Mouse (Mus musculus) hindbrain, embryonic 10.5 days (tissue): ENCODE results near the gene Lmf2. TPM values are rescaled to one million over a fixed set of nuclear protein-coding genes. Genes with fewer than 3 reads are reported as not detected.
A peak's percentile ranks its signal among the peaks of the same experiment; 100 is the strongest.

Experiments used
- DNase-seq: peaks from one replicate; pipeline ENCODE4 v3.0.0-alpha.2; 2017; ENCODE audit warnings: low spot score
- H3K27ac ChIP-seq: fragments of 300-500 bp; sonication (generic); 2 replicates; pipeline ENCODE4 v1.5.1; 2016; ENCODE audit warnings: mild to moderate bottlenecking, moderate library complexity
- H3K27me3 ChIP-seq: fragments of 300-500 bp; sonication (generic); 2 replicates; pipeline ENCODE4 v1.6.1; 2016; ENCODE audit warnings: mild to moderate bottlenecking; ENCODE audit not compliant: poor library complexity, insufficient read depth, severe bottlenecking
- H3K36me3 ChIP-seq: fragments of 300-500 bp; sonication (generic); 2 replicates; pipeline ENCODE4 v1.6.1; 2016; ENCODE audit warnings: mild to moderate bottlenecking, moderate library complexity
- H3K4me1 ChIP-seq: fragments of 300-500 bp; sonication (generic); replicated peaks from 2 replicates; pipeline ENCODE4 v1.6.1; 2016; ENCODE audit warnings: mild to moderate bottlenecking
- H3K4me3 ChIP-seq: fragments of 300-500 bp; sonication (generic); 2 replicates; pipeline ENCODE4 v1.5.1; 2016; ENCODE audit warnings: mild to moderate bottlenecking, moderate library complexity
- H3K9me3 ChIP-seq: fragments of 300-500 bp; sonication (generic); 2 replicates; pipeline ENCODE4 v1.6.1; 2016; ENCODE audit warnings: mild to moderate bottlenecking, moderate library complexity
- WGBS: fragments of 180-500 bp; shearing (Covaris S2); methylation state at CpG from one replicate; pipeline ENCODE4 v1.1.7; 2016; 5-methylcytosine and 5-hydroxymethylcytosine counted together
- polyA plus RNA-seq: library from polyadenylated mRNA; unstranded; fragments of >200 nt; fragmentation: Nextera tagmentation; extraction: Ambion mirVana; gene quantifications from 2 replicates; pipeline ENCODE4 v1.2.1, GENCODE M21; 2016

Lmf2 gene
- polyA plus RNA-seq, 1 experiment from 2014 or later = 52.0 TPM

- H3K4me1 ChIP-seq = peaks cover 32% of the 10 kb centered on the region
- DNase-seq = no peak
- no peaks in the 10 kb centered on the region for H3K27me3 ChIP-seq
- 94% methylated on average over 3 of the region's 3 CpGs for WGBS
- H3K36me3 ChIP-seq = peaks cover 64% of the 10 kb centered on the region
- no peak overlapping the region for H3K4me3 ChIP-seq
- H3K9me3 ChIP-seq = no peaks in the 10 kb centered on the region
- H3K27ac ChIP-seq = no peak overlapping the region
Observed at GRCm38 (mm10) chr15:89358784-89359183, 3.3 kb upstream of the Lmf2 start.

DNA sequence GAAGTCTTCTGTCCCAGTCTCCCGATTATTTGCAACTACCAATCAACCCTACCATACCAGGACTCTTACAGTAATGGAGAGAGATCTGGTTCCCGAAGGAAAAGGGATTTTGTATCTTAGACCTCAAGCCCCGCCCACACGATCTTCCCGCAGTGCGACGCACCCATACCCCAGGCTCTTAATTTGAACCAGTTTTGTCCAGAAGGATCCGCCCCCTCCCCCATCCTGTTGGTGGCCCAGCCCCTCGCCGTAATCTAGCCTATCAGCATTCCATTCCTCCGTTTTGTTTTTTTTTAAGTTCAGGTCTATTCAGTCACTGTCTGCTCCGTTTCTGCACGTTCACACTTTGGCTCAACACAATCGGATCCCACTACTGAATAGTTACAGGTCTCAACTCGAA, 913 bp upstream of the Lmf2 start:
- WGBS = under 1% methylated on average over 15 of the region's 15 CpGs
- Histone ChIP-seq H3K36me3 (peaks cover 64% of the 10 kb centered on the region), H3K4me3 (peak overlapping the region; percentile 89), H3K4me1 (peaks cover 34% of the 10 kb centered on the region), H3K27me3 (no peaks in the 10 kb centered on the region), H3K27ac (peak overlapping the region; percentile 95), H3K9me3 (no peaks in the 10 kb centered on the region)
- DNase-seq = peak; percentile 90

GRCm38 (mm10) chr15:89354455-89354854, 1.0 kb downstream of the Lmf2 start:
- no peaks in the 10 kb centered on the region for H3K27me3 ChIP-seq
- H3K9me3 ChIP-seq = no peaks in the 10 kb centered on the region
- H3K4me3 ChIP-seq = peak overlapping the region; percentile 89
- 88% methylated on average over 7 of the region's 7 CpGs for WGBS
- peaks cover 34% of the 10 kb centered on the region for H3K4me1 ChIP-seq
- no peak for DNase-seq
- peaks cover 63% of the 10 kb centered on the region for H3K36me3 ChIP-seq
- peak overlapping the region; percentile 95 for H3K27ac ChIP-seq

- no peak for DNase-seq
- Histone ChIP-seq H3K27ac (no peak overlapping the region), H3K4me1 (peaks cover 34% of the 10 kb centered on the region), H3K9me3 (no peaks in the 10 kb centered on the region), H3K36me3 (peaks cover 59% of the 10 kb centered on the region), H3K27me3 (no peaks in the 10 kb centered on the region), H3K4me3 (peak overlapping the region; percentile 89)
- WGBS = 94% methylated on average over 16 of the region's 16 CpGs
Observed at GRCm38 (mm10) chr15:89353837-89354236, 1.6 kb downstream of the Lmf2 start.

DNA sequence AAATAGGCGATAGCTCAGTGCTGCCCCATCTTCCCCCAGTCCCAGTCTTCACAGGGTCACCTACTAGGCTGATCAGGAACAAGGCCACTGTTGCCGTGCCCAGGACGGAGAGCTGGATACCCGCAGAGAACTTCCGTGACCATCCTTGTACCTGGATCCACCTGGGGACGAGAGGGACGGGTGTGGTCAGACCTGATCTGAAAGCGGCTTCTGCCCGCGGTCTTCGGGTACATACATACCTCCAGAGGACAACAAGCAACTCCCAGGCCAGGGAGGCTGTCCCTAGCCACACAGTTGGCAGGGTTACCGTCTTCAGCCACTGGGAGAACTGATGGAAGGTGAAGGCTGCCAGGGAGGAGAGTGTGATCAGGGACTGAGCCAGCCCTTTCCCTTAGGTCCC, 2.7 kb downstream of the Lmf2 start:
- DNase-seq = no peak
- WGBS = 94% methylated on average over 12 of the region's 12 CpGs
- Histone ChIP-seq H3K4me3 (no peak overlapping the region), H3K27ac (no peak overlapping the region), H3K27me3 (no peaks in the 10 kb centered on the region), H3K9me3 (no peaks in the 10 kb centered on the region), H3K36me3 (peaks cover 49% of the 10 kb centered on the region), H3K4me1 (peaks cover 28% of the 10 kb centered on the region)

DNA sequence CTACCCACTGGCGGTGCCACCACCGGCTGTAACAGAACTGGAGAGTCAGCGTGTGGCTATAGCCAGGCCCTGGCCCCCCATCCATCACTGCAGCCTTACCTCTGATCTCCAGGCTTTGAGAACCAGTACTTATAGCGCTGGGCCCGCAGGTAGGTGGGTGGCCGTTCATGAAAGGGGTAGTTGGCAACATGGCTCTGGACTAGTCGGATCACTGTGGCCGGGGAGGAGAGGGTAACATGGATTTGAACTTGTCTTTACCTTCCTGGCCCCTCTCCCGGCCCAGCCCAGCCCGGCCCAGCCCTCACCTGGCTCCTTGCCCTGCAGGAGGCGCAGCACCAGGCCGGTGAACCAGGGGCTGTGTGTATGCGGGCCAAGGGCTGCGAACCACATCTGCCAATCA, 3.4 kb downstream of the Lmf2 start:
- WGBS = 95% methylated on average over 14 of the region's 14 CpGs
- no peaks in the 10 kb centered on the region for H3K27me3 ChIP-seq
- H3K36me3 ChIP-seq = peaks cover 44% of the 10 kb centered on the region
- H3K9me3 ChIP-seq = no peaks in the 10 kb centered on the region
- DNase-seq = no peak
- no peak overlapping the region for H3K4me3 ChIP-seq
- no peak overlapping the region for H3K27ac ChIP-seq
- peaks cover 24% of the 10 kb centered on the region for H3K4me1 ChIP-seq

GRCm38 (mm10) chr15:89351302-89351701, 4.2 kb downstream of the Lmf2 start:
- peaks cover 17% of the 10 kb centered on the region for H3K4me1 ChIP-seq
- H3K9me3 ChIP-seq = no peaks in the 10 kb centered on the region
- DNase-seq = no peak
- WGBS = 92% methylated on average over 15 of the region's 15 CpGs
- no peaks in the 10 kb centered on the region for H3K27me3 ChIP-seq
- H3K36me3 ChIP-seq = peaks cover 44% of the 10 kb centered on the region
- H3K27ac ChIP-seq = no peak overlapping the region
- H3K4me3 ChIP-seq = no peak overlapping the region

DNA sequence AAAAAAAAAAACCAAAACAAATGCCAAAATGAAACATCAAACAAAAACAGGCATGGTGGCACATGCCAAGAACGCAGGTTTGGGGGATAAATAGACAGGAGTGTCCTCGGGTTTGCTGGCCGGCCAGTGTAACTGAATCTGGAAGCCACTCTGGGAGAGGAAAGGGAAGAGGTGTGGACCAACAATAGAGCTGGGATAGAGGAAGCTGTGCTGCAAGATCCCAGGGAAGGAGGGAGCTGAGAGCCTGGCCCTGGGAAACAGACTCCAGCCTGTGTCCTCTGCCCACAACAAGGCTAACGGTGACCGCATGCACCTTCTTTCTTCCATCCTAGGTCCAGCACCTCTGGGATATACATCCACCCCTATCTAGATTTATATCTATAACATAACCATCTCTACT, 5.0 kb downstream of the Lmf2 start:
- Histone ChIP-seq H3K4me3 (no peak overlapping the region), H3K4me1 (peaks cover 17% of the 10 kb centered on the region), H3K27me3 (no peaks in the 10 kb centered on the region), H3K36me3 (peaks cover 44% of the 10 kb centered on the region), H3K27ac (no peak overlapping the region), H3K9me3 (no peaks in the 10 kb centered on the region)
- no peak for DNase-seq
- 82% methylated on average over 5 of the region's 5 CpGs for WGBS

- WGBS = 86% methylated on average over 3 of the region's 3 CpGs
Observed at GRCm38 (mm10) chr15:89343325-89343724, 12.1 kb downstream of the Lmf2 start.

GRCm38 (mm10) chr15:89341678-89342077, 13.8 kb downstream of the Lmf2 start:
- Histone ChIP-seq H3K9me3 (no peaks in the 10 kb centered on the region), H3K4me1 (no peaks in the 10 kb centered on the region), H3K36me3 (no peaks in the 10 kb centered on the region), H3K27ac (no peak overlapping the region), H3K4me3 (no peak overlapping the region), H3K27me3 (no peaks in the 10 kb centered on the region)
- no peak for DNase-seq
- 32% methylated on average over 1 of the region's 1 CpGs for WGBS

More at GRCm38 (mm10) chr15:89343325-89343724, 12.1 kb downstream of the Lmf2 start:
- Histone ChIP-seq H3K27me3 (no peaks in the 10 kb centered on the region), H3K9me3 (no peaks in the 10 kb centered on the region), H3K36me3 (no peaks in the 10 kb centered on the region), H3K27ac (no peak overlapping the region), H3K4me3 (no peak overlapping the region), H3K4me1 (no peaks in the 10 kb centered on the region)
- DNase-seq = no peak

DNA sequence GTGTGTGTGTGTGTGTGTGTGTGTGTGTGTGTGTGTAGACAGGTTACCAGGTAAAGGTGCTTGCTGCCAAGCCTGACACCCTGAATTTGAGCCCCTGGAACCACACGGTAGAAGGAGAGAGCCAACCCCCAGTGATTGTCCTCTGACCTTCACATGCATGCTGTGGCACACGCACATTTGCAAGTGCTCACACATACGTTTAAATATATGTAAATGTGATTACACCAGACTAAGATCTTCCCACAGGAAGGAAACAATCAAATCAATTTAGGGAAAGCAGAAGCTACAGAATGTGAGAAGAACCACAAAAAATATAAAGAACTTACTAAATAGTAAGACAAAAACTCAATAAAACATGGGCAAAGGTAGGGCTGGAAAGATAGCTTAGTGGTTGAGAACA, 15.3 kb downstream of the Lmf2 start:
- H3K4me1 ChIP-seq = no peaks in the 10 kb centered on the region
- no peaks in the 10 kb centered on the region for H3K9me3 ChIP-seq
- H3K27me3 ChIP-seq = no peaks in the 10 kb centered on the region
- H3K4me3 ChIP-seq = no peak overlapping the region
- no peak for DNase-seq
- 83% methylated on average over 3 of the region's 3 CpGs for WGBS
- H3K36me3 ChIP-seq = no peaks in the 10 kb centered on the region
- no peak overlapping the region for H3K27ac ChIP-seq

GRCm38 (mm10) chr15:89339696-89340095, 15.8 kb downstream of the Lmf2 start:
- no peaks in the 10 kb centered on the region for H3K9me3 ChIP-seq
- H3K36me3 ChIP-seq = no peaks in the 10 kb centered on the region
- H3K27ac ChIP-seq = no peak overlapping the region
- 87% methylated on average over 2 of the region's 2 CpGs for WGBS
- H3K4me1 ChIP-seq = no peaks in the 10 kb centered on the region
- DNase-seq = no peak
- no peak overlapping the region for H3K4me3 ChIP-seq
- H3K27me3 ChIP-seq = no peaks in the 10 kb centered on the region

- Histone ChIP-seq H3K4me1 (no peaks in the 10 kb centered on the region), H3K27ac (no peak overlapping the region), H3K27me3 (no peaks in the 10 kb centered on the region), H3K4me3 (no peak overlapping the region), H3K9me3 (no peaks in the 10 kb centered on the region), H3K36me3 (no peaks in the 10 kb centered on the region)
- 88% methylated on average over 14 of the region's 14 CpGs for WGBS
- no peak for DNase-seq
Observed at GRCm38 (mm10) chr15:89336422-89336821, 19.0 kb downstream of the Lmf2 start.
